Mouse (Mus musculus) erythroblast, adult 5-6 weeks (primary cell): ENCODE measurements around the gene Exoc4. TPM values are rescaled to one million over a fixed set of nuclear protein-coding genes. Genes with fewer than 3 reads are reported as not detected.

Experiments used
- ATAC-seq: replicated peaks from 2 replicates; pipeline ENCODE4 v1.8.0; 2016; ENCODE audit warnings: moderate number of reproducible peaks, mild to moderate bottlenecking, moderate TSS enrichment, inconsistent platforms; ENCODE audit not compliant: poor library complexity, low FRiP score, severe bottlenecking
- total RNA-seq, 2 experiments: library from RNA; stranded (forward) in 1 of 2; stranded (reverse) in 1 of 2; fragments of 150-400 nt in 1 of 2; fragments of 200-764, 138-1000 nt in 1 of 2; gene quantifications; 2 replicates each; pipeline versions ENCODE4 v1.2.3 to v1.2.4; 2015 to 2017; ENCODE audit warnings: low replicate concordance in 2 of 2

Exoc4 gene
- total RNA-seq, 2 experiments from 2014 or later, result 14.8 to 18.1 TPM

- ATAC-seq, result no peak
Observed at GRCm38 (mm10) chr6:33976576-33976975, 727.7 kb downstream of the Exoc4 start.

GRCm38 (mm10) chr6:33977448-33977847 is 728.6 kb downstream of the Exoc4 start:
- no peak for ATAC-seq

GRCm38 (mm10) chr6:33977880-33978279 is 729.0 kb downstream of the Exoc4 start:
- ATAC-seq, result no peak

GRCm38 (mm10) chr6:33982709-33983108 is 733.8 kb downstream of the Exoc4 start:
- ATAC-seq, result no peak

- no peak for ATAC-seq
Observed at GRCm38 (mm10) chr6:33987132-33987531, 738.2 kb downstream of the Exoc4 start.

GRCm38 (mm10) chr6:33992213-33993034 is 743.5 kb downstream of the Exoc4 start:
- ATAC-seq, result no peak

GRCm38 (mm10) chr6:33993842-33994241 is 745.0 kb downstream of the Exoc4 start:
- ATAC-seq, result no peak

GRCm38 (mm10) chr6:33998590-33998989 is 749.7 kb downstream of the Exoc4 start:
- no peak for ATAC-seq

GRCm38 (mm10) chr6:33999530-33999929 is 750.6 kb downstream of the Exoc4 start:
- ATAC-seq, result no peak

GRCm38 (mm10) chr6:34000644-34001043 is 751.8 kb downstream of the Exoc4 start:
- ATAC-seq, result no peak

- ATAC-seq, result no peak
Observed at GRCm38 (mm10) chr6:34003033-34003432, 754.1 kb downstream of the Exoc4 start.

- ATAC-seq, result no peak
Observed at GRCm38 (mm10) chr6:34013469-34013868, 764.6 kb downstream of the Exoc4 start.

Other genes with a start within 250 kb of the Exoc4 start
- 27.0 and 41.3 TPM in 2 replicates for gene Chchd3, start 188.8 kb upstream of the Exoc4 start, total RNA-seq (2015; ENCODE audit: low replicate concordance)
- gene Chchd3, start 188.8 kb upstream of the Exoc4 start, total RNA-seq (2017; ENCODE audit: low replicate concordance), result 34.2 and 59.4 TPM in 2 replicates